Mouse (Mus musculus): ENCODE measurements around the gene Map2k5.

The Map2k5 gene

GRCm38 (mm10) chr9:63144502-63145248 lies 233.0 kb downstream of the Map2k5 start:
- DNase-seq: no peak

- DNase-seq: no peak
These were observed 233.8 kb downstream of the Map2k5 start for GRCm38 (mm10) chr9:63143641-63144501.

DNA sequence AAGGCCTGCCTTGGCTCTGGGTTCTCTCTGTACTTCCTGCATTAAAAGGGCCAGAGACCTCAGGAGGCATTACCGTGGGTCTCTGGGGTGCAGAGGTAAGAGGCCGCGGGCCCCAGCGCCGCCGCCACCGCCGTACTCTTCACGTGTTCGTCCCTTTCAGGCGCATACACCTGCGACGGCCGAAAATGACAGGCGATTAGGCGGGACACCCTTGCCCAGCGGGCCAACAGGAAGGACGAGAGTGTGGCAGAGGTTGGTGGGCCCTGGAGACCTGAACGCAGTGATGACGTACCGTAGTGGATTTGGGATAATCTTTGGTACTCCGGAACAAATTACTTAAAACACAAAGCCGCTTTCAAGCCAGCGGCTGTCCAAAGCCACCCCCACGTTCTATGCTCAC lies 234.5 kb downstream of the Map2k5 start:
- DNase-seq: no peak

DNA sequence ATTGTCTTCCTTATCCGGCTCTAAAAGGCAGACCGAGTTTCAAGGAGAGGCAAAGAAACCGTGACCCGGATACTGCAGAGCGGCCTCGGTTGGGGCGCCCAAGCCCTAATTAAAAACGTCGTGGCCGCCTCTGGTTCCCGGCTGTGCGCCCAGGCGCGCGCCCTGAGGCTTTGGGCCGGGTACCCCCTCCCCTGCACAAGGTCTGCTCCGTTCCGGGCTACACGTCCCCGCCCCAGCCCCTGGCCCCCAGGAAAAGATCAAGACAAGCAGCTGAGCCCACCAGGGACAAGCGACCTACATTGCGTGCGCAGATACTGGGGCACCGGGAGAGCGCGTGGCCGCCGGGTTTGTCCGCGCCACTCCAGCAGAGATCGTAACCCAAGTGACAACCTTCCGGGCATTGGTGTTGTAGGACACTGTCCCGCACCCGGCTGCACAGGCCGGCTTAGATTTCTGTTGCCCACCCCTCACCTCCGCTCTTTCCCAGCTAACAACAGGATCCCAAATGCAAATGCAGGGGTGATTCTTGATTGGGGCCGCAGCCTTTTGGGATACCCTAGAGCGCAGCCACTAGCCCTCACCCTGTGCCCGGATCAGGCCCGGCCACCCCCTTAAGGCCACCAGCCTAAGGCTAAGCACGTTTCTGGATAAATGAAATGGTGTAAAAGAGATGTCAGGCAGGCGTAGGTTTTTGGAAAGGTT lies 235.2 kb downstream of the Map2k5 start:
- DNase-seq: no peak

DNA sequence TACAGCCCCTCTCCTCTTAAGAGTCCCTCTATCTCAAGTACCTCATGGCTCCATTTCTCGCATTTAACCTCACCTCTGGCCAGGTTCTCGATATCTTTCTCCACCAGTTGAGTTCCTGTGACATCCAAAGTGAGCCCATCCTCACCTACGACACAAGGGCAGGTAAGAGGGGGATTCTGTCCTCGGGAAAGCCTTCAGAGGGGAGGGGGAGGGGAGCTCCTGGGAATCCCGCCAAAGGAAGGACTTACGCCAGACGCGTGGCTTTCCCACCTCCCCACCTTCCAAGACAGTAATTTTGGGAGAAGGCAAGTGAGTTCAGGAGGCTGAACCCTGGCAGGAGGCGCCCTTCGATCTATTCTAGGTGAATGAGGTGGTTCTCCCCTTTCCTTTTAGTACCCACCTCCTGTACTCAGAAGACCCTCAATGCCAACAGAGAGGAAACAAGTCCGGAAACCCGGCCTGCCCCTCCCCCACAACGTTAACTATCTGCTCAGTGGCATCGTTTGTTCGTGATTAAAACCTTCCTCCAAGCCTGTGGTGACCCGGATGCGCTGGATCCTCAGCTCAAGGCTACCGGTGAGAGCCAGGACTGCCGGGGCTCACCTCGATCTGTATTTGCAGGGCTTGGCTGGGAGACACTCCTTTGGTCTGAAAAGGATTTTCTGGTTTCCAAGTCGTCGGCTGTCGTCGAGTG lies 235.9 kb downstream of the Map2k5 start:
- no peak for DNase-seq

GRCm38 (mm10) chr9:63140211-63140610 lies 237.5 kb downstream of the Map2k5 start:
- no peak for DNase-seq

GRCm38 (mm10) chr9:63139661-63140060 lies 238.0 kb downstream of the Map2k5 start:
- DNase-seq: no peak

DNA sequence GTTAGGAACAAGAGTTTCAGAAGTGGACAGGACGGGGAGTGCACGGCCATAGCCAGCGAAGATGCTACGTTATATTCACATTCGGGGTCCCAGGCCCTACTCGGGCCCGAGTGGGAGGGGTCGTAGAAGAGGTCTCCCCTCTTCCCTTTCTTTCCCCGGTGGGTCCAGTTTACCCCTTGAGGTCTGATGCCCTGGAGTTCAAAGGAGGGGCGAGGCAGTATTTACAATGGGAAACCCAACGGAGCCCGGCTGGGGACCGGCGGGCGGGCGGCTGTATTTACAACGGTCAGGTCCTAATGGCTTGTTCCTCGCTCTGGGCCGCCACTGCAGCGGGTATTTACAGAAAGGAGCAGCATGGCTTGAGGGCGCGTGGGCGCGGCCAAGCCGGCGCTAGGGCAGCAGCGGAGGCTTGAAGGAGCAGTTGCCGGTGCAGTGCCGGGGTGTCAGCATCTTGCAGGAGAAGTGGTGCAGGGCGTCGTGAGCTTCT lies 239.2 kb downstream of the Map2k5 start:
- no peak for DNase-seq

DNA sequence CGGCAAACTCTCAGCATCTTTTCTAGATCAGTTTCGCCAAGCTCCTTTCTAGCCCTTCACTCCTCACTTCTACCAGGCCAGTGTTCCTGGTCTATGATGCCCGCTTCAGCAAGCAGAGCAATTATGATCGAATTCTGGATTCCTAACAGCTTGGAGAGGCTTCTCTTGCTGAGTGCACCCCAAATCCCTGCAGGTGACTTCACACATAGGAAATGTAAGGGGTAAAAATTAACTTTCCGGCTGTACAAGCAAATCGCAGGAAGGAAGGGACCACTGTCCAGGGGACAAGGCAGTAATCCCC lies 240.1 kb downstream of the Map2k5 start:
- DNase-seq: no peak

DNA sequence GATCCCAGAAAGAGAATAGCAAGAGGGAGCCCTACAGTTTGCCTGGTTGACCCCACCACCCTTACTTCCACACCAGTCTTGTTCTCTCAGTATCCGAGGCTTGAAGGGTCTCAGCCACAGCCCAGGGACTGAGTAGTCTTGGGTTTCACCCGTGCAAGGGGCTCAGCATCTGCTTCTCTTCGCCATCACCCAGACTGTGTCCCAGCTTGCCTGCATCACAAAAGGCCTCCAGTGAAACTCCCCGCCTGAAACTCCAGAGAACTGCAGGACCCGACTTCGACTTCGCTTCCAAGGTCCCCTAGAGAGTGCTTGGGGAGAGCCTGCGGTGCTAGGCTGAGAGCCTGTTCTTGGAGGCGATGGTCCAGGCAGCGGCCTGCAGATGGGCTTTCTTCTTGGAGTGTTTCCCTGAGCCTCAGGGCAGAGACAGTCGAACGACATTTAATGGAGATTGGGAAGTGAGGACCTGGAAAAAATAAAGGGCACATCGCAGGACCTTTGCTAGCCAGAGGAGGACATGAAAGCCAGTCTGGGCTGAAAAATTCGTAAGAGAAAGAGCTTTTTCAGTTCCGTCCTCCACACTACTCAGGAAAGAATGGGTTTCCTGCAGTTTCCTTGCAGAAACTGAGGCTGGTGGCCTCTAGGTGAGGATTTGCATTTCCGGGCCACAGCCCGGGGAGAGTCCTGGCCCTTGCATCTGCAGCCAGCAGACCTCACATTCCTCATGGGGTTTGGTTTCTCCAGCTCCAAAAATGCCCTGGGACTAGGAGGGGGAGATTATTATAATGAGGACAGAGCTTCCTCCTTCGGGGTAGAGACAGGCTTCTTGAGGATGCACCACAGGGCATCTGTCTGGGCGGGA lies 240.7 kb downstream of the Map2k5 start:
- DNase-seq: no peak

- DNase-seq: no peak
These were observed 241.5 kb downstream of the Map2k5 start for GRCm38 (mm10) chr9:63136241-63136640.

- DNase-seq: peak; percentile 70
These were observed 241.9 kb downstream of the Map2k5 start for GRCm38 (mm10) chr9:63135801-63136200.

DNA sequence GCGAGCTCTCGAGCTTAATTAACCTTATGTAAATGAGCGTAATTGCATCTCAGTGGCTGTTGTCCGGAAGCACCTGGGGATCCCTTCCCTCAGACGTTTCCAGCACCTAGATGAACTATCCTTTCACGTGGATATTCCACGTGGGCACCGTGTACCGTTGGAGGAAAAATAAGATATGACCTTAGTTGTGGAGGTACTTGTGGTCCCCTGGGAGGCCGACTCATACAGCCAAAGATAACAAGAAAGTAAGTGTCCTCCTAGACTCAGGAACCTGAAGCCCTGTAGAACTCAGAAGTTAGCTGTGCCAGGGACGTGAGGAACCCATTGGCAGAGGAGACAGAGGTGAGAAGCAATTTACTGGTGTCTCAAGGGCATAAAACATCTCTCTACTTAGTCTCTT lies 242.3 kb downstream of the Map2k5 start:
- no peak for DNase-seq

- no peak for DNase-seq
These were observed 244.0 kb downstream of the Map2k5 start for GRCm38 (mm10) chr9:63133659-63134058.

GRCm38 (mm10) chr9:63132673-63133601 lies 244.8 kb downstream of the Map2k5 start:
- DNase-seq: peak; percentile 94

GRCm38 (mm10) chr9:63131957-63132602 lies 245.6 kb downstream of the Map2k5 start:
- peak; percentile 39 for DNase-seq

DNA sequence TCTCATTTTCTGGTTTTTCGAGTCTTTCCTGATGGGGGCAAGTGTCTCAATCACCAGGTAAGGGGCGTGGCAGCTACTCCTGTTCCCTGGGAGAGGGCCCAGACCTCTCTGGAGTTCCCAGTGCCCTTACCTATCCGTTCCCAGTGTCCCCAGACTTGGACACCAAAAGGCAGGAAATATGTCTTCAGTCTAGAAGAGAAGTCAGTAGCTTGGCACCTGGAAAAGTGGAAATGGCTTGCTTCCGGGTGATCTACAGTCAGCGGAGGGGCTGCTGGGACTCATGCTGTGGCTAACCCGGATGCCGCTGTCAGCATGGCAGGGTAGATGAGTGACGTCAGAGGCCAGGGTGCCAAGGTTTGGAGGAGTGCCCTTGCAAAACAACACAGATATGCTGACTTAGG lies 248.1 kb downstream of the Map2k5 start:
- DNase-seq: peak; percentile 58

DNA sequence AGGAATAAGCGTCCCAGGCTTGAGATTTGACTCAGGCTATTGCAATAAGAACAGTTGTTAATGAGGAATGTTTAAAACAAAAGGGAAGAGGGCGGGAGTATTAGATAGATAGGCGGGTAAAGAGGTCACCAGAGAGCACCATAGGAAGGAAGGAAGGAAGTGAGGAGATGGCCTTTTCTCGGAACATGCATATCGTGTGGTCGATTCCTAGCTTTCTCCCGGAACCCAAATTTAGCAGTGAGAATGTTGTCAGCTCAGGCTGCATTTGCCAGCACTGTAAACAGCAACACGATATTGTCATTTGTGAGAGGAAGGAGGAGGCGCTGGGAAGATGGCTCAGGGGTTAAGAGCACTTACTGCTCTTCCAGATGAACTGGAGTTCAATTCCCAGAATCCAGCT lies 253.2 kb downstream of the Map2k5 start:
- DNase-seq: no peak

- peak; percentile 94 for DNase-seq
These were observed 254.0 kb downstream of the Map2k5 start for GRCm38 (mm10) chr9:63123451-63124438.

Data from lung, postnatal 14 days (tissue).